Mouse (Mus musculus) ES-Bruce4 (cell line): ENCODE measurements at regions not wholly inside any gene's neighbourhood (a gene's known extent, or its start where the extent isn't known, plus 50 kb on each side); places are given as distances from the start of the nearest gene placed in this dataset.

Experiments
- H3K27ac ChIP-seq: 2 replicates; pipeline ENCODE4 v1.5.1; 2012; ENCODE audit warnings: low read length, inconsistent platforms; ENCODE audit not compliant: insufficient read depth
- H3K27me3 ChIP-seq: 2 replicates; pipeline ENCODE4 v1.6.1; 2012; ENCODE audit warnings: mild to moderate bottlenecking, low read length, inconsistent platforms; ENCODE audit not compliant: control insufficient read depth, poor library complexity, insufficient read depth, severe bottlenecking
- H3K36me3 ChIP-seq: 2 replicates; pipeline ENCODE4 v1.6.1; 2012; ENCODE audit warnings: inconsistent platforms, mild to moderate bottlenecking, low read length, moderate library complexity; ENCODE audit not compliant: control insufficient read depth, poor library complexity, insufficient read depth, severe bottlenecking
- H3K4me1 ChIP-seq: one replicate; pipeline ENCODE4 v1.8.1; 2011; ENCODE audit warnings: low read length; ENCODE audit not compliant: control insufficient read depth, insufficient read depth
- H3K4me3 ChIP-seq: 2 replicates; pipeline ENCODE4 v1.5.1; 2011; ENCODE audit warnings: low read depth, mild to moderate bottlenecking, low read length
- H3K9ac ChIP-seq: 2 replicates; pipeline ENCODE4 v1.6.1; 2012; ENCODE audit warnings: low read depth, mild to moderate bottlenecking, inconsistent platforms; ENCODE audit not compliant: poor library complexity, severe bottlenecking
- H3K9me3 ChIP-seq: replicated peaks from 2 replicates; pipeline ENCODE4 v1.6.1; 2012; ENCODE audit warnings: mild to moderate bottlenecking, low read length, inconsistent platforms; ENCODE audit not compliant: control insufficient read depth, poor library complexity, insufficient read depth, severe bottlenecking
- CTCF ChIP-seq: IDR thresholded peaks from one replicate; pipeline ENCODE4 v1.8.1; 2011; ENCODE audit warnings: low read depth, low read length
- EP300 ChIP-seq: IDR thresholded peaks from 2 replicates; pipeline ENCODE4 v1.6.1; 2011; ENCODE audit warnings: low read depth, low read length; ENCODE audit not compliant: insufficient read depth
- POLR2A ChIP-seq: IDR thresholded peaks from one replicate; pipeline ENCODE4 v1.8.1; 2011; ENCODE audit warnings: low read length; ENCODE audit not compliant: insufficient read depth

- TF ChIP-seq CTCF (no peak), POLR2A (no peak), EP300 (no peak)
- Histone ChIP-seq H3K27ac (no peak overlapping the region), H3K4me3 (no peak overlapping the region), H3K36me3 (no peaks in the 10 kb centered on the region), H3K27me3 (no peaks in the 10 kb centered on the region), H3K9me3 (no peaks in the 10 kb centered on the region), H3K9ac (no peak overlapping the region), H3K4me1 (no peaks in the 10 kb centered on the region)
Measured at GRCm38 (mm10) chr1:105179371-105179823, 177.1 kb downstream of the Rnf152 start.

- H3K27ac ChIP-seq, result no peak overlapping the region
- H3K27me3 ChIP-seq, result no peaks in the 10 kb centered on the region
- H3K9ac ChIP-seq, result no peak overlapping the region
- no peaks in the 10 kb centered on the region for H3K36me3 ChIP-seq
- no peaks in the 10 kb centered on the region for H3K9me3 ChIP-seq
- H3K4me3 ChIP-seq, result no peak overlapping the region
- H3K4me1 ChIP-seq, result no peaks in the 10 kb centered on the region
- TF ChIP-seq CTCF (no peak), POLR2A (no peak), EP300 (no peak)
Measured at GRCm38 (mm10) chr1:105178773-105179172, 177.7 kb downstream of the Rnf152 start.

- no peak for TF ChIP-seq EP300
- TF ChIP-seq POLR2A, result no peak
- no peak for TF ChIP-seq CTCF
- Histone ChIP-seq H3K27me3 (no peaks in the 10 kb centered on the region), H3K9me3 (no peaks in the 10 kb centered on the region), H3K4me1 (no peaks in the 10 kb centered on the region), H3K9ac (no peak overlapping the region), H3K4me3 (no peak overlapping the region), H3K36me3 (no peaks in the 10 kb centered on the region), H3K27ac (no peak overlapping the region)
Measured at GRCm38 (mm10) chr1:105177938-105178337, 178.6 kb downstream of the Rnf152 start.

GRCm38 (mm10) chr1:105177015-105177762, 179.3 kb downstream of the Rnf152 start:
- Histone ChIP-seq H3K4me1 (no peaks in the 10 kb centered on the region), H3K9me3 (no peaks in the 10 kb centered on the region), H3K4me3 (no peak overlapping the region), H3K36me3 (no peaks in the 10 kb centered on the region), H3K27ac (no peak overlapping the region), H3K27me3 (no peaks in the 10 kb centered on the region), H3K9ac (no peak overlapping the region)
- TF ChIP-seq EP300, result no peak
- no peak for TF ChIP-seq CTCF
- TF ChIP-seq POLR2A, result no peak

GRCm38 (mm10) chr1:105170979-105171378, 185.5 kb downstream of the Rnf152 start:
- Histone ChIP-seq H3K36me3 (no peaks in the 10 kb centered on the region), H3K4me1 (no peaks in the 10 kb centered on the region), H3K27me3 (no peaks in the 10 kb centered on the region), H3K27ac (no peak overlapping the region), H3K9ac (no peak overlapping the region), H3K9me3 (no peaks in the 10 kb centered on the region), H3K4me3 (no peak overlapping the region)
- TF ChIP-seq POLR2A (no peak), EP300 (no peak), CTCF (no peak)

- TF ChIP-seq EP300 (no peak), POLR2A (no peak), CTCF (no peak)
- no peaks in the 10 kb centered on the region for H3K27me3 ChIP-seq
- H3K9ac ChIP-seq, result no peak overlapping the region
- H3K4me3 ChIP-seq, result no peak overlapping the region
- no peaks in the 10 kb centered on the region for H3K36me3 ChIP-seq
- H3K4me1 ChIP-seq, result no peaks in the 10 kb centered on the region
- no peak overlapping the region for H3K27ac ChIP-seq
- H3K9me3 ChIP-seq, result no peaks in the 10 kb centered on the region
Measured at GRCm38 (mm10) chr1:105170114-105170506, 186.4 kb downstream of the Rnf152 start.
